Mouse (Mus musculus) heart, adult 9 months (tissue): ENCODE data around the gene Gys2.
A peak's percentile ranks its signal among the peaks of the same experiment; 100 is the strongest.

ENCODE experiments used
- DNase-seq, 2 experiments: peaks; one replicate each; pipeline ENCODE4 v3.0.0; 2022; ENCODE audit warnings: low spot score in 2 of 2

Gys2 gene

DNA sequence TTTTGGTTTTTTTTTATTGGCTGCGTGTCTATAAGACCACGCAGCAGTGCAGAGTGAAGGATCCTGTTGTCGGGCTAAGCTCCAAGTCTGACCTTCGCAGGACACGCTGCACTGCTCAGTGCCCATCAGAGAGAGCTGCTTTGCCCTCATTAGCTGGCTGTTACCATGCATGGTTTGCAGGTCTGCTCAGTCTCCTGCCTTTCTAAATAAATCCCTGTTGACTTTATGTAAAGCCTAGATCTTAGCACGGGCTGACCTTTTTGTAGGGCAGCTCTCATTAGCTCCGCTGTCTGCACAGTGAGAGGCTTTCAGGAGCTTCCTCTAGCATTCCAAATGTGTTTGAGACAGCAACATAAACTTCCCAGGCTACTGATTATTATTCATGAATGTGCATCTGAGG is 14.9 kb downstream of the Gys2 start:
- DNase-seq: no peak

GRCm38 (mm10) chr6:142455314-142455996 is 17.5 kb downstream of the Gys2 start:
- DNase-seq: no peak

- DNase-seq: no peak
These were observed 19.6 kb downstream of the Gys2 start for GRCm38 (mm10) chr6:142453311-142453710.

- DNase-seq: peak; percentile 6 to 8
These were observed 21.5 kb downstream of the Gys2 start for GRCm38 (mm10) chr6:142451381-142451780.

GRCm38 (mm10) chr6:142429072-142429471 is 43.8 kb downstream of the Gys2 start:
- DNase-seq: no peak

DNA sequence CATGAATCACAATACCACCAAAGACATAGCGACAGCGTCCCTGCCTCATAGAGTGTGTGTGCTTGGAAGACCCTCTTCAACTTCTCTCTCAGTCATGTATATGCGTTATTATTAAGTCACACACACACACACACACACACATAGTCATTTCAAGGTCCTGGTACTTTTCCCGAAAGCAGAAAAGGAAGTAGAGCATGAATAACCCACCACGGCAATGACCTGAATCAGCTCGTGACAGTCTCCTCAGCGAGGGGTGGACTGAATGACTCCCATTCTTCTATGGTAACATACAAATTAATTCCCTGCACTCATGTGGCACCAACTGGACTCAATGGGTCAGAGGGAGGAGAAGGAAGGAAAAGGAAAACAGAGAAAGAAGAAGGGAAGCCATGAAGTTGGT is 47.9 kb downstream of the Gys2 start:
- DNase-seq: no peak

DNA sequence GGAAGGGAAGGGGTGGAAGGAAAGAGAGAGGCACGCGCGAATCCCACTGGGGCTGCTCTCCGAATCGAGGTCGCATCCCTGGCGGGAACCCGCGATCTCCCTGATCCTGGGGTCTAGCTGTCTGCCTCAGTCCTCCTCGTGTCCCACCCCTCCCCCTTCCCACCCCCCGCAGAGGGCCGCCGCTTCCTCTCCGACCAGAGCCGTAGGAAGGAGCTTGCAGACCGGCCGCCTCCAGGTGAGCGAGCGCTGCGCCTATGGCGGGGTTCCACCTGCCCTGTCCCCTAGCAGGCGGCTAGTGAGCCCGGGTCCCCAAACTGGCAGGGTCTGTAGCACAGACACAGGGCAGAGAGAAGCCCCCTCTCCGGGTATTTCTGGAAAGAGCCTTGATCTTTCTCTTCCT is 58.3 kb downstream of the Gys2 start:
- DNase-seq: no peak

DNA sequence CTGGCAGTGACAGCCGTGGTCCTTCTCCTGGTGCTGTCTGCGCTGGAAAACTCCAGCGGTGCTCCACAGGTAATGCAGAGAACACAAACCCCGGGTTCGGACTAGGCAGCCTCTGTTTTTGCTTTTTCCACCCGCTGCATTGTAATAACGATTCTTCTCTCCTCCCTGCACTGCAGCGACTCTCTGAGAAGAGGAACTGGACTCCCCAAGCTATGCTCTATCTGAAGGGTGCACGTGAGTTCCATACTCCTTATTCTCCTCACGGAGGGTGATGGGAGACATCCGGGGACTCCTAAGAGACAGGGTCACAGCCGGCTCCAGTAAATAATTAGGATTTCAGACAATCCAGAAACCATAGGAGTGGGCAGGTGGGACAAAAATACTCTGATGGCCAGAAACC is 59.1 kb downstream of the Gys2 start:
- no peak for DNase-seq

DNA sequence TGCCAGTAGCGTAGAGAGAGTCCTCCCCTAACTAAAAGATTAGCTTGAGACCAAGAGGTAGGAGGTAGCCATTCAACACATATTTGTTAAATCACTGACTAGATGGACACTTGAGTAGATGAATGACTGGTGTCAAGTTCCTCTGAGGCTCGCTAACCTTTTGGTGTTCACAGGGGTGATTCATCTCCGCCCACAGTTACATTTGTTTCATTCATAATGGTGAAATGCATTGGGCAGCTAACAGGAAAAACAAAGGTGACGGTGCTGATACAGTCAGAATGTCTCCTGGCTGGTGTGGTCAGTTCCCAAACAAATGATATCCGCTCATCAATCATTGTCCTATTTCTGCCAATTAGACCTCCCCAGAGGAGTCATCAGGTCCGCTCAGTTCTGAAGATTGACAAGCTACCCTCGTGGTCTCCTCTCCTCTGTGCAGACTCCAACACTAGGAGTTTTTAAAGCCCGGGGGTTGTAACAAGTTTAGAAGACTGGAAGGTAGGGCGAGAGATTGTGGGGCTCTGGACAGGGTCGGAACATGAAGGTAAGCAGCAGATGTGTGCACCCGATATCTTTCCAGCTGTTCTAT is 59.9 kb downstream of the Gys2 start, which contains the start of gene Spx:
Spx (plus strand) TSS at position 536 of the 586 bp plus-strand sequence.
- no peak for DNase-seq

GRCm38 (mm10) chr6:142411140-142411539 is 61.8 kb downstream of the Gys2 start:
- DNase-seq: no peak

DNA sequence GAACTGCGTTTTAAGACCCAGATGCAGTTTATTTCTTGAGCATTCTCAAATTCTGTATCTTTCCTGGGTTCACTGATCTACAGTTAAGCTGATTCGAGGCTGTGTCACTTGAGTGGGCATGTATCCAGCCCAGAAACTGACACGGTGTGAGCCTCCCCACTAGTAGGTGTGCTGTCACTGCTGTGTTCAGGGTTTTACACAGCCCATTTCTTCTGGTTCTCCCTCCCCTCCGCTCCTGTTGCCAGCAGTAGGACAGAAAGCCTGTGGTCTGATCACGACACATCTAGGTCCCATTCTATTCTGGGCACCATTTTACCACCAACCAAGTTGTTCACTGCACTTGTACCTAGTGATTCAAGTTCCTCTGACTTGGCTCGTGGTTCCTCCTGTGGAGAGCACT is 77.2 kb downstream of the Gys2 start:
- no peak for DNase-seq

DNA sequence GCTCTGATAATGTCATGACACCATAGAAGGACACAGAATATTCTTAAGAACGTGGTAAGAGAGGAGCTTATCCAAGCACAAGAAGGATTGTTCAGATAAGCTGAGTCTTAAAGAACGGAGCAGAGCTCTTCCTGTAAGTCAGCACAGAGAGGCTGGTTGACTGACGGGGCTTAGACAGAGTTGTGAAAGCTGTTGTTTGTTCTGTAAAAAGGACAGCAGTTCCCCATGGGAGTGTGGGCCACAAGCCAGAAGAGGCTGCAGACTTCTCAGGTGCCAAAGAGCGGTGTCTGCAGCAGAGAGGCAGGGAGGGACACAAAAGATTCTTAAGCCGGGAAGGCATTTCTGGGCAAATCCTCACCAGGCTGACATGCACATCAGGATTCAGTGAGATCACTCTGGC is 78.2 kb downstream of the Gys2 start:
- no peak for DNase-seq

DNA sequence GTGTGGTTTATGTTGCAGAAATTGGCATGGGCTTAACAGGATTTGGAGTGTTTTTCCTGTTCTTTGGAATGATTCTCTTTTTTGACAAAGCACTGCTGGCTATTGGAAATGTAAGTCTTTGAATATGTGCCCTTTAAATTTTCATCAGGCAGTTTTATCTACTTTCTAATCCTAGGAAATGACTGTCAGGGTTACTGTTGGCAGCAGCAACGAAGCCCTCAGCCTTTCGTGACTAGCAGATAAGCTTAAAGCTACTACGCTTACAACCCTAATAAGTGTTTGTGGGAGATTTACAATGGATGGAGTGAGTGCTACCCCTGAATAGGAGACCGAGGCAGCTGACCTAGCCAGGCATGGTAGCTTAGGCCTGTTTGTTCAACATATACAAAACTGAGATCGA is 80.6 kb downstream of the Gys2 start:
- no peak for DNase-seq

DNA sequence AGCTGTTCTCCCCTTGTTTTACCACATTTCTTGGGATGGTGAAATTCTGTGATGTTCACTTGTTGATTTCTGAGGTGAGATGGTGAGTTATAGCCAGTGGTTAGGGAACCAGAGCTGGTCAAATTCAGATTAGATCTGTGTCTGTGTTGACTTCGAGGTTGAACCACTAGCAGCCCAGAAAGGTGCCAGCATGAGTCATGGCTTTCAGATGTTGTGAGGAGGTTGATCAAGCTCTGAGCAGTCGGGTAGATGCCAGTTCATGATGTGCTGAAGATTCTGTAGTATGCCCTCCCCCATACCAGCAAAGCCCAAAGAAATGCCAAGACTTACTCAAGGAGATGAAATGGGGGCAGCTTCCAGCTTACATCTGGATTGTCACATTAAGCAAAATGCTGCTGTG is 83.8 kb downstream of the Gys2 start:
- DNase-seq: no peak

- DNase-seq: no peak
These were observed 85.1 kb downstream of the Gys2 start for GRCm38 (mm10) chr6:142387755-142388271.

- DNase-seq: peak; percentile 97
These were observed 85.7 kb downstream of the Gys2 start, which contains the start of the genes Recql and Golt1b for GRCm38 (mm10) chr6:142387011-142387754. Gene Recql (minus strand): TSS chr6:142387087. Gene Golt1b (plus strand): TSS chr6:142387221.

DNA sequence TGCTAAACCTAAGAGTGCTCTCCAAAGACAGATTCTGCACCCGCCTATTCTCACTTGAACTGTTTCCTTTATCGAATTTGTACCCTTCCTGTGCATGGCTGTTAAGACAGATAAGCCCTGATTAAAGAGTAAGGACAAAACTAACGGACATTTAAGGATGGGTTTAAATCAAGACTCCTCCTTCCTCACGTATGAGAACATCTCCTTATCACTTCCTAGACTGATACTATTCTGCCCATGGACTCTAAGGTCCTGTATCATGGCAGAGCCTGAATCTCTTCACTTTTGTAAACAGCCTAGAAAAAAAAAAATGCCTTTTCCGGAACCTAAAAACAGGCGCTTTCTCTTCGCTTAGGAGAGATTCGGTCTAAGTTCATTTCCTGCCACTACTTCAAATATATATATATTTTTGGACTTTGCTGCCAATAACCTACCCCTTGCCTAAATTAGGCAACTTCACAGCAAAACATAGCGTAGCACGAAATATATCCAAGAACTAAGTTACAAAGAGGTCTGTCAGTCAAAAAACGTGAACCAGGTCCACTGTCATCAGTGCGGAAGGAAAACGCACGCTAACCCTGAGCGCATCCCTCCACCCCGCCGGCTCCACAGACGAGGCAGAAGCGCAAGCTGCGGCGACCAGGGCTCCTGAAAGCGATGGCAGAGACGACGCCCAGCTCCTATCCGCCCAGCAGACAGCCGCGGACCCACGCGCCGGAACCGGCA is 86.5 kb downstream of the Gys2 start:
- no peak for DNase-seq

DNA sequence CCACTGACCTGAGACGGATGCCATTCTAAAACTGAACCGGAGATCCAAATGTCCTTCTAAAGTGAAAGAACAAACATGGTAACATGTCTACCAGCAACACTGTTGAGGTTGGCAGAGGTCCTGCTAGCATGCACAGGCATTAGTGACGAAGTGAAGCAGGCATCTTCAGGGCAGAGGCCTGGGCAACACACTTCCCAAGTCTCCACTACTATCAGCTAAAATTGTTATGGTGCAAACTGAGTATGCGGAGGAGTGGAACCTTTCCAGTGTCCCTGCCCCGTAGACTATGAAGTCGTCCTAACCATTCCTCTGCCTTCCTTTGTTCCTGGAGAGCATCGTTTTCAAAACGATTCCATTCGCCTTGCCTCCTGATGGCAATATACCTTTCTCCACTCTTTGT is 88.4 kb downstream of the Gys2 start:
- DNase-seq: no peak

- DNase-seq: no peak
These were observed 91.3 kb downstream of the Gys2 start for GRCm38 (mm10) chr6:142381615-142382014.

DNA sequence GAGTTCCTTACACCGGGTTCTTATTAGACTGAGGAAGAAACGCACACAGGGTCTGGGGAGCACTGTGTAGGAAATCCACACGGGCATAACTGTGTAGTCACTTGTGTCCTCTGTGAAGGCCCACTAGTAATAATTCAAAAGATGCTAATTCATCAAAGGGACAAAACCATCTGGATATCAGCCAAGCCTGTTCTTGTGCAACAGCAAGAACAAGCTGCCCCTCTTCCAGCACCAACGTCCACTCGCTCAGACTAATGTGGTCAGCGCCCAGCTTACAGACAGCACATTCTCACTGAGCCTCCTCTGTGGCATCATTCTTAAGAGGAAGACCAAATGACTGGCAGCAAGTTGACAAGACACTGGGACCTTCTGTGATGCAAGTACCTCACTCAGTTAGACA is 92.9 kb downstream of the Gys2 start:
- DNase-seq: no peak

GRCm38 (mm10) chr6:142378576-142379330 is 94.2 kb downstream of the Gys2 start:
- no peak for DNase-seq
